Mouse (Mus musculus): Measurements from ENCODE around the gene Stfa3.
"Not testable (repeated sequence)": the region's sequence is repeated elsewhere in the genome, so short reads cannot be mapped to it uniquely, and the experiment has no call there.

Gene Stfa3

DNA sequence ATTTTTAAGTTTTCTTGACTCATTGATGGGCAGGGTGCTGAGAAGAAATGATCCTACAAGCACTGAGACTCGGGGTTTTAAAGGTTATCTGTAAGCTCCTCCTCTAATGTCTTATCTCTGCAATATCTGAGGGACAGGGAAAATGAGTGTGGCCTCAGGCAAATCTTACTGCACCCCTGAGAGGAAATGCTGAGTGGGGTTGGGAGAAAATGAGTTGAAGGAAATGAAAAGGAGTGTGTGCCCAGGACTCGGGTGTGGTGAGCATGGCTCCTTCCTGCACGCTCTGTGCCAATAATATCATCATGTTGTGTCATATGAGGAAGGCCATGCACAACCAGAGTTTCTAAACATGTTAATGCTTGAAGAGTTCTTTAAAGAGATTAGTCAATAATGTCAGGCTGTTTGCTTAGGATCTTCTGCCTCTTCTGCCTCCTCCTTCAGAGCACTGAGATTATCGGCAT lies at the start of gene Stfa3:
Gene Stfa3 (minus strand): TSS at position 51 of the 461 bp plus-strand sequence.
- no peak for DNase-seq

DNA sequence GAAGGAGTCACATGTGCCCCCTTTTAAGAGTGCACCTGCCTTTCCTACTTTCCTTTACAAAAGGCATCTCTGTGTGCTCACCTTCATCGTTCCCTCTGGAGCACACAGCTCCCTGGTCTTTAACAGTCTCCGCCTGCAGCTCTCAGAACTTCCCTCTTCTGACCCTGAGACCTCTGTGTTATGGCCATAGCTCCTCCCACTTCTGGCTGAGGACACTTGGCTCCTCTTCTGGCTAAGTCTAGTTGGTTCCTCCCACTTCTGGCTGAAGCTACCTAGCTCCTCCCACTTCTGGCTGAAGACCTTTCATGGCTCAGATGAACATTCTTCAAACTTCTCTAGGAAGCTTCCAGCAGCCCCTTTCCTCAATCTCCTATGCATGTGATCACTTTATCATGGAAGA lies 47.1 kb upstream of the Stfa3 start:
- no peak for DNase-seq

DNA sequence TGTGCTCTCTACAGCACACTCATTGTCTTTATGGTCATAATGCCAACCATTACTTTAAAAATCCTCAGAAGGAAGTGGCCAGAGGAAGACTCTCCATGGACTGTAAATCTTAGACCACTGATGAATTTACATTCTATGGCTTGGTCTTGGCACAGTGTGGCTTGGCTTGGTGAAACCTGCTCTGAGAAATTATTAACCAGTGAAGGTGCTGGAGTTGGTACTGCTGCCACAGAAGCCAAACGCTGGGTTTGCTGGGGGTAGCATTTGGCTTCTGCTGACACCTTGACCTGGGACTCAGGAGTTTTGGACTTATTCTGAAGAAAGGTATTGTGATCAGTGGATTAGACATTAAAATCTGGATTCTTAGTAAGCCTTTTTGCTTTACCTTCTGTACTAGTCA lies 37.2 kb upstream of the Stfa3 start:
- DNase-seq = no peak

DNA sequence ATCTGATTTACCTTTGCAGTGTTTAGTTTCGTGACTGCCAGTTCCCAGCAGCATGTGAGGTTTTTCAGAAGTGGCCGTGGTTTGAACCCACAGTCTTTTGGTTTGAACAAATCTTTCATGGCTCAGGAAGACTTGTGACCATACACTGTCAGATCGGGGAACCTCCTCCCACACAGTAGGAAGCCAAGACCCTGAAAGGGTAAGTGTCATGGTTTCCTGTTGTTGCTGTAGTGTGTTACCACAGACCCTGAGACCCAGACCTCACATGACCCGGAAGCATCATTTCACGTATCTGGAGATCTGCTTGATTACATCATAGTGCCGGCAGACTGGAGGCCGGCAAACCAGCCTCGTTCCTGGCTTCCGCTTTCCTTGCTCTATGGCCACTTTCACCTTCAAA lies 21.7 kb upstream of the Stfa3 start:
- peak in 1 of 2 experiments; percentile 7 for DNase-seq

DNA sequence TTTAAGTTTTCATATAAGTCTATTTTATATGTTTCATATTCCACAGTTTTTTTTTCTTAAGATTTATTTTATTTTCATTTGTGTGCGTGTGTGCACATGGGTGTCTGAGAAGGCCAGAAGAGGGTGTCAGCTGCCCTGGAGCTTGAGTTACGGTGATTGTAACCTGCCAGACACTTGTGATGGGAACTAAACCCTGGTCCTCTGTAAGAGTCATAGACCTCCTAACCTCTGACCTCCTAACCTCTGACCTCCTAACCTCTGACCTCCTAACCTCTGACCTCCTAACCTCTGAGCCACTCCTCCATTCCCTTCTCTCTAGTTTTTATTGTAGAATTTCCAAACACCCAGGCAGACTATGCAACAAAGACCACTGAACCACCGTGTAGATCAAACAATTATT lies 20.3 kb upstream of the Stfa3 start:
- DNase-seq = no peak

DNA sequence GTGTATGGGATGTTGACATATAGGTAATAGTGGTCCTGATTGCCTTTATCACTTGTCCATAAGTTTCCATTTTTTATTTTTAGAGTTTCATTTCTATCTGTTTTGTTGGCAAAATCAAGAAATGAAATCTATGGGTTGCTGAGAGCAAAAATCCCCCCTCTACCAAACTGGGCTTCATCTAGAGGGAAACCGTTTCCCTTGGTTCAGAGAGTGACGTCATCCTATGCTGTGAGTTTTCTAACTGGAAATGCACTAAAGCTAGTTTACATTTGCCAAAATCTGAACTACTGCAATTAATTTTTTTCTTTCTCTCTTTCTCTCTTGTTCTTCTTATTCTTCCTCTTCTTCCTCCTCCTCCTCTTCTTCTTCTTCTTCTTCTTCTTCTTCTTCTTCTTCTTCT lies 19.7 kb upstream of the Stfa3 start:
- DNase-seq = no peak

DNA sequence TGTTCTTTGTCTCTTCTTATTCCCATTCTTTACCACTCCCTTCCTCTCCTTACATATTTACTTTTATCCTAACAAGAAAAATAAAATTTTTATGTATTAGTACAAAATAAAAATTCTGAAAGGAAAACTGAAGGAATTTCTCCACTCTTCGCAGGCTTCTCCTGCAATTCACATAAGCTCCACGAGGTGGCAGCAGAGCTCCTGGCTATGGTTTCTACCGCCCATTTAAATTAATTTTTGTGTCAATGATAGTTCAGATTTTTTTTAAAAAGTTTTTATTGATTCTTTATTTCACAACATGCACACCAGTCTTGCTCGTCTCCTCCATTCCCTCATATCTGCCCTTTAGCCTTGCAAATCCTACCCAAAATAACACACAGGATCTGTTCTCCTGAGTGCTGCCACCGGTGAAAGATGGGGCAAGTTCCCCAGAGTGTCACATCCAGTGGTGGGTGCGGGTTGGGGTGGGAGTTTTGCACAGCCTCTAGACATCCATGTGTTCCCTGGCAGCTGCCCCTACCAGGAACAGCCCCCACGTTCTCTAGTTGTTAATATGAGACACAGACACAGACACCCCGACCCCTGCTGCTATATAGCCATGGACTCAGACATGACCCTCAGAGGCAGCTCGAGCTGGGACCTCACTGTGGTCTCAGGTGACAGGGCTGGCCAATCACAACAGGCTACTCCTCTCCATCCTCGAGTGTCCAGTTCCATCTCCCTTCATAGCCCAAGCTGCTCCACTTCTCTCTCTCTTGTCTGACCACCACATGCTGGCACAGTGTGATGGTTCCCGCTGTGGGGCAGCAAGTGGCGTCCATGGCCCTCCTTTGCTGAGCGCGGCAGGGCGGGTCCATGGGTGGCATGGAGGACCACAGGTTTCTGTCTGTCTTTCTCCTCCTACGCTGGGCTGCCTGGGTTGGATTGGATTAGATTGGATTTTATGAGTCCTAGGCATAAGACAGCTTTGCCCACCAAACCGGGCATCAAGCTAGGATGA lies 18.3 kb upstream of the Stfa3 start:
- peak; percentile 63 to 71 for DNase-seq

DNA sequence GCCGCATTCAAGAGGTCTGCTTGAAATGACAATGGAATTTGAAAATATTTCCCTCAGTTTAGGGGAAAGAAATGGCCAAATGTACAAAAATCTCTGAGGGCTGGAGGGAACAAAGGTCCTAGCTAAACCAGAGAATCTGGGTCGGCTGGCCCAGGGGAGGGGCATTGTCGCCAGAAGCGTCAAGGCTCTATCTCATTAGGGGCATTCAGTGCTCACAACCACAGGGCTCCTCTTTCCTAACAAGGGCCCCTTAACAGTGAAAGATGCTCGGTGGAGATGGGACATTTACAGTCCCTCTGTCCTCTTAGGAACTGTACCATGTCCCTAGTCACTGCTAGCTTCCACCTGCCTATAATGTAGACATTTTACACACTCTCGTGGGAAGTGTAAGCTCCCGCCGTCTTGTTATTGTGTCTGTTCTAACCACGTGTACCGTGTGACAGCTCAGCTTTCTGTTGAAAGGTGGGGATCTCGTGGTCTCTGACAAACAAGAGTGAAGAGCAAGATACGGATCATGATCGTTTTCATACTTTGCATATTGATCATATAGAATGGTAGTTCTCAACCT lies 16.0 kb upstream of the Stfa3 start:
- DNase-seq = no peak

DNA sequence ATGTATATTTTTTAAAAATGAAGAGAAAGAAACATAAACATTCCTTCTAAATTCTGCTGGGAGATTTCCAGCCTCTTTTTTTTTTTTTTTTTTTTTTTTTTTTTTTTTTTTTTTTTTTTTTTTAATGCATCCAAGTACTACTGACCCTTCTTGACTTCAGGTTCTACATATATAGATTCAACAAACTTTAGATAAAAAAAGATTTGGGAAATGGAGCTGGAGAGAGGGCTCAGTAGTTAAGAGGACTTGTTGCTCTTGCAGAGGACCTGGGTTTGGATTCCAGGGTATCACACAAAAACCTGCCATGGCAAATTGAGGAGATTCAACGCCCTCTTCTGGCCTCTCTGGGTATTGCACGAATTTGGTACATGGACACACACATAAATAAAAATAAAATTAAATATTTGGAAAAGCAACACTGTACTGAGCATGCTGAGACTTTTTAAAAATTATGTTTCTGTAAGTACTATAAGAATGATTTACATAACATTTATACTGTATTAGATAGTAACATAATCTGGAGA lies 14.8 kb upstream of the Stfa3 start:
- DNase-seq = peak; percentile 41 to 43

DNA sequence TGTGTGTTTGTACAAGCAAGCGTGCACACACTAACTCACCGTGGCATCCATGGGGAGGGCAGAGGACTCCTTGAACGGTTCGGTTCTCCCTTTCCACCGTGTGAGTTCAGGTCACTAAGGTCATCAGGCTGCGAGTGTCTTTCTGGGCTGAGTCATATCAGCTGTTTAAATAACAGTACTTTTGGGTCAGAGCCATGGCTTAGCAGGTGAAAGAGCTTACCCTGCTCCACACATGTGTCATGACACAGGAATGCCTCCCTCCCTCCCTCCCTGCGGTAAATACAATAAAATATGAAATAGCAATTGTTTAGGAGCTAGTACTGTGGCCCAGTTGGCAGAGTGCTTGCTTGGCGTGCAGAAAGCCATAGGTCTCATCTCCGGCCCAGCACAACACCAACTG lies 14.2 kb upstream of the Stfa3 start:
- no peak for DNase-seq

DNA sequence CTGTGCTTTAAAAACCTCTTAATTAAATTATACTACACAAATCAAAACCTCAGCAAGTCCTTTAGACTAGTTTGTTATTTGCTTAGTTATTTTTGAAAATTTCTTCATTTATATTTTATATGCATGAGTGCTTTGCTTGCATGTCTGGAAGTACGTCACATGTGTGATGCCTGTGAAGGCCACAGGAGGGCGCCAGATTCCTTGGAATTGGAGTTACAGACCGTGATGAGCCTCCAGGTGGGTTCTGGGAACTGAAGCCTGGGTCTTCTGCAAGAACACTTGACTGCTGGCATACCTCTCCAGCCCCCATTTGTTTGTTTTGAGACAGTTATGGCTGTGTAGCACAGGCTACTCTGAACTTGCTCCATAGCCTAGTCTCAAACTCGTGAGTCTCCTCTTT lies 13.7 kb upstream of the Stfa3 start:
- DNase-seq = peak in 1 of 2 experiments; percentile 29

DNA sequence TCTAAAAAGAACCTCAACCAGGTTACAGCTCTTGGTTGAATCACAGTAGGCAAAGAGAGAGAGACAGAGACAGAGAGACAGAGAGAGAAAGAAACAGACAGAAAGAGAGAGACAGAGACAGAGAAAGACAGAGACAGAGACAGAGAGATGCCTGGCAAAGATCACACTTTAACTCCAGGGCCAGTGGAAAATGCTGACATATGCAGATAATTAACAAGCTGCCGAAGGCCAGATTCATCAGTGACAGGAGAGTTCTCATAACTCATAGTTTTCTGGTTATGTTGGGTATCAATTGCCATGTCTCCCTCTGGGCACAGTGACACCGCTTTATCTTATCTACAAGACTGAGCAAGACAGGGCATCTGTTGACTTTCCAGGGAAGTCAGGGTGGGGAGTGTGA lies 12.7 kb upstream of the Stfa3 start:
- no peak for DNase-seq

DNA sequence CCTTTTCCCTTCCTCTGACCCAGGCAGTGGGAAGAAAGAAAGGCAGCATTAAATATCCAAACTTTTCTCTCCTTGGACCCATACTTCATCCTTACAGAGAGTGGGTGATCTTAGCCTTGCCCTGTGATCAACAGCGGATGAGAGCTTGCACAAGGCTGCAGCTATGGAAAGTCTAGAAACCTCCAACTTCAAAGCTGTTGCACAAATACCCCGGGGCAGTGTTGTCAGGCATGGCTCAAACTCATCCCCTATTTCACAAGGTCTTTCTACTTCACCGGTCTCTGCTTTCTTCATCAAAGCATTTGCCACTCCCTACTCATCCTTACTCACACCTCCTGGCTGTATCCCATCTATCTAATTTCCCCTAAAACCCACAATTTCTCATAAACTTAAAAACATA lies 10.2 kb upstream of the Stfa3 start:
- no peak for DNase-seq

DNA sequence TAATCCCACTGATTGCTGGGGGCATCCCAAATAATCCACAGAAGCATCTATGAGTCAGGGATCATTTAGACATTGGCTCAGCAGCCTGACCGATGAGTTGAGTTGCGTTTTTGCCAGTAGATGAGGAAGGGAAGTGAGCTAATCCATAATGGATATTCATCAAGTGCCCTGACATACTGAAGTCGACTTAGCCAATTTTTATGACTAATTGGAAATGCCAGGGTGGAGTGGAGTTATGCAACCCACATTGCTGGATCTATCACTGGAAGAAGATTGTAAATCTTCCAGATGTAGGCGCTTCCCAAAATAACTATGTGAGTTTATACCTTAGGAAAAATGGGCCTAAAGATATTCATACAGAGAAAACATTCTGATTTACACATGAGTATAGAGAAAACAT lies 8.9 kb upstream of the Stfa3 start:
- no peak for DNase-seq

DNA sequence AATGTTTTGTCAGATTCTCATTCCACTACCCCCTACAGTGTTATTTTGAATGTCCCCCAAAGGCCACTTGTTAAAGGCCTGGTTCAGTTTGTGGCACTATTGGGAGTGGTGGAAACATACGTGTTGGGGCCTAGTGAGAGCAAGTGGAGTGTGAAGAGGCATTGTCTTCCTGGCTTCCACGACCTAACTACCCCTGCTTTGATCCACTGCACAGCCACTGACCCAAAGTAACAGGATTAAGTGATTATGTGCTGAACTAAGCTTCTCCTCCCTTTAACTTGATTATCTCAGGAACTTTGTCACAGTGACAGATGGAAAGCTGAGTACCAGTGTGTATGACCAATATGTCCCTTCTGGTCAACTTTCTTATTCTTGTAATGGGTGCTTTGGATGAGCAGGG lies 5.2 kb upstream of the Stfa3 start:
- no peak for DNase-seq

DNA sequence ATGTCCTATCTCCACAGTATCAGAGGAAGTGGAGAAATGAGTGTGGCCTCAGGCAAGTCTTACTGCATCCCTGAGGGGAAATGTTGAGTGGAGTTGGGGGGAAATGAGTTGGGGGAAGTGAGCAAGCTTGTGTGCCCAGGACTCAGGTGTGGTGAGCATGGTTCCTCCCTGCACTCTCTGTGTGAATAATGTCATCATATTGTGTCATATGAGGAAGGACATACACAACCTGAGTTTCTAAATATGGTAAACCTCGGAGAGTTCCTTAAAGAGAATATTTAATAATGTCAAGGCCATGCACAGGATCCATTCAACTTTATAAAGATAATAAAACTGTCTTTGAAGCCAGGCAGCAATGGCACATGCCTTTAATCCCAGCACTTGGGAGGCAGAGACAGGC lies 34.2 kb downstream of the Stfa3 start:
- DNase-seq = not testable (repeated sequence)

DNA sequence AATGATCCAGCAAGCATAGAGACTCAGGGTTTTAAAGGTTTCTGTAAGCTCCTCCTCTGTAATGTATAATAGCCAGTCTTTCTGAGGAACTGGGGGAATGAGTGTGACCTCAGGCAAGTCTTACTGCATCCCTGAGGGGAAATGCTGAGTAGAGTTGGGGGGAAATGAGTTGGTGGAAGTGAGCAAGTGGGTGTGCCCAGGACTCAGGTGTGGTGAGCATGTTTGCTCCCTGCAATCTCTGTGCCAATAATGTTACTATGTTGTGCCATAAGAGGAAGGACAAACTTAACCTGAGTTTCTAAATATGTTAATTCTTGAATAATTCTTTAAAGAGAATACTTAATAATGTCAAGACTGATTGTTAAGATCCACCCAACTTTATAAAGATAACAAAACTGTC lies 46.8 kb downstream of the Stfa3 start, which contains the start of gene Stfa2:
Gene Stfa2 (minus strand): TSS at position 101 of the 400 bp plus-strand sequence.
- DNase-seq = no peak

All from kidney, postnatal 4 days (tissue).